Mouse (Mus musculus) thymus, postnatal 4 days (tissue): ENCODE results near the gene Asic4.

Experiments
- DNase-seq: peaks from one replicate; pipeline ENCODE4 v3.0.0; 2021

Asic4 gene

DNA sequence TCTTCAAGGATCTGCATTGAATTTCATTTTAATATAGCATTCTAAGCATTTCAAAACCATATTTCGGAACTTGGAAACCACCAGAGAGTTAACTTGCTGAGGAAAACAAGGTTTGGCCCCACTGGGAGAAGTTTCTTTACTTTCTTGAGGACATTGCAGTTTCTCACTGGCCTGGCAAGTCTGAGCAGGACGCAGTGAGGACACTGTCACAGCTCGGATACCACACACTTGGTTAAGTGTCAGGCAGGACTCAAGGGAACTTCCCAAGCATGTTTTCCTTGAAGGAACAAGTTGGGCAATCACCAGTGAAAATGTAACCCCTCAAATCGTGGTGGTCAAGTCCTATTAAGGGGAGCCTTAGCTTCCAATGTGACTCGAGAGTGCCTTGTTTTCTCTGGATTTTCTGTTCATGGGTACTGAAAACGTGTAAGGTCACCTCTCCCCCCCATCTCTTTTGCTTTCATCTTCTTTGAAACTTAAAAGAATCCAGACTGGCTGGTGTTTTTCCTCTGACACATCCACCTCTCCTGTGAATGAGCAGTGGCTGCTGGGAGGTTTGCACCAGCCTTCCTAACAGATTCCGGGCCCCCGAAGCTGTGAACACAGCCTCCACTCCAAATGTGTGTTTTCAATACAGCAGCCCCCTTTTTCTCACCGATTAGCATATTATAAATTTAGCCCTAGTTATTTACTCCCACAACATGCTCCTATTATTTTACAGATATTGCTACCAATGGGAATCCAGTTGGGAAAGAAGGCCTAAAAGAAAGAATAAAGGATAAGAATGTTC is 54.2 kb downstream of the Asic4 start:
- DNase-seq: no peak

DNA sequence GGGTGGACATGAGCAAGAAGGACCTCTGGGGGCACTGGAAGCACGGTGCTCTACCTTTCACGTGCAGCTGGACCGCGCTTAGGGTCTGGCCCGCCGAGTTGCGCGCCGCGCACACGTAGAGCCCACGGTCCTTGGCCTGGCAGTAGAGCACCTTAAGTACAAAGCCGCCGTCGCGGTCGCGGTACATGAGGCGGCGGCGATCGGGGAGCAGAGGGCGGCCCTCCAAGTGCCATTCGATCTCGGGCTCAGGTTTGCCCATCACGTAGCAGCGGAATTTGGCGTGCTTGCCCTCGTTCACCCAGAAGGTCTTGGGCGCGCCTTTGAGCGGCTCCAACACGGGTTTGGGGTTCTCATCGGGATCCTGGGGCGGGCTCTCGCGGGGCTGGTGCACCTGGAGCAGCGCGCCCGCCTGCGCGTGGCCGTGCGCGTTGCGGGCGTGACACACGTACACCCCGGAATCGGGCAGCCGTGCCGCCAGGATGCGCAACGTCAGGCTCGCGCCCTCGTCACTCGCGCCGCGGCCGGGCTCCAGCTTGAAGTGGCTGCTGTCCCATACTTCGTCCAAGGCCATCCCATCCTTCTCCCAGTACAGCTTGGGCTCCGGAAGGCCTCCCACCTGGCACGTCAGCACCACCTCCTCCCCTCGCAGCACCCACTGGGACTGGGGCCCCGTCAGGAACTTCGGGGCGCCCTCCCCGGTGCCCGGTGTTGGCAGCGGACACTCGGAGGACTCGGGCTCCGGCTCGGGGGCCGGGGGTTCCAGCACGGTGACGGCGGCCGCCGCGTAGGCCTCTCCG is 55.1 kb downstream of the Asic4 start:
- peak; percentile 80 for DNase-seq

DNA sequence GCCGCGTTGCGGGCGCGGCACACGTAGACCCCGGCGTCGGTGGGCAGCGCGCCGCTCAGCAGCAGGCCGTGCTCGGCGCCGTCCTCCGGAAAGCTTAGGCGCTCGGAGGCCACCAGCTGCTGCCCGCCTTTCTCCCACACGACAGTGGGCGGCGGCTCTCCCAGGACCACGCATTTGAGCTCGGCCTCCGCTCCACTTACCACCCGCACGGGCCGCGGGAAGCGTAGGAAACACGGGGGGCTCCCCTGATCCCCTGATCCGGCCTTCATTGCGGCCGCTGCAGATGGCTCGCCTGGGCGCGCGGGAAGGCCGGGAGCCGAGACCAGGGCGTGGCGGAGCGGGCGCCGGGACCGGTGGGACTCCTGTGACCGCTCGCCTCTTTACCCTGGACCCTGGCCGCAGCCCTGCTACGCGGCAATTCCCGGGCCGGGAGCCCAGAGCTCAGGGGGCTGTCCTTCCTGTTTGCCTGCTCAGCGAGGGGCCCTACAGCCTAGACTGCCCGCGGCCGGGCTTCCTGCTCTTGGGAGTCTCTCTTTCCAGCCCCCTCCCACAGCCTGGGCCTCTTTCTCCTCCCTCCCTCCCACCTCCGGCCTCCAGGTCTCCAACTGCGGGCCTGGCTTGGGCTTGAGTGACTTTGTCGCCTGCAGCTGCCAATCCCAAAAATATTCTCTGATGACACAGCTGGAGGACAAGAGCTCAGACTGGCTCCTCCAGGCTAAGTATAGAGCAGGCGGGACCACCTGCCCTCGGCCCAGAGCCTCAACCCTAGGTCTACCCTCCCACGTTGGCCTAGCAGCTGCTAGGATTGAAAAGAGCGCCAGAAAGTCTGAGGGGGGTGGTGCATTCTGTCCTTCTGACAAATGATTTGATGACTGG is 56.0 kb downstream of the Asic4 start, which contains the start of gene Obsl1:
Obsl1 (minus strand) TSS at position 497 of the 876 bp plus-strand sequence.
- peak; percentile 61 for DNase-seq

DNA sequence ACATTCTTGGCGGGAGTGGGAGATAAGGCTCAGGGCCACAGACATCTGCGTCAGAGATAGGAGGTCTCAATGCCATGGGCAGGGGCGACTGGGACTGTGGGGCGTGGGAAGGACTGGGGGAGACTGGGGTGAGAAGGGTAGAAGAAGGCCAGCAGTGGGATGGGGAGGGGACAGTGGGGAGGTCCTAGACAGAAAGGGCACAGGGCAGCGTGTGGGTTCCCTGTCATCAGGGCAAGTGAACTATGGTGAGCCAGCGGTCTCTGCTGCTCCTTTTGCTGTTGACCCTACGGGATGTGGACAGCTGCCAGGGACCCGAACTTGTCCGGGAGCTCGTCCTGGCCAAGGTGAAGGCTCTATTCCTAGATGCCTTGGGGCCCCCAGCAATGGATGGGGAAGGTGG is 56.8 kb downstream of the Asic4 start, which contains the start of gene Inha:
Inha (plus strand) TSS at position 72 of the 400 bp plus-strand sequence.
- DNase-seq: no peak

DNA sequence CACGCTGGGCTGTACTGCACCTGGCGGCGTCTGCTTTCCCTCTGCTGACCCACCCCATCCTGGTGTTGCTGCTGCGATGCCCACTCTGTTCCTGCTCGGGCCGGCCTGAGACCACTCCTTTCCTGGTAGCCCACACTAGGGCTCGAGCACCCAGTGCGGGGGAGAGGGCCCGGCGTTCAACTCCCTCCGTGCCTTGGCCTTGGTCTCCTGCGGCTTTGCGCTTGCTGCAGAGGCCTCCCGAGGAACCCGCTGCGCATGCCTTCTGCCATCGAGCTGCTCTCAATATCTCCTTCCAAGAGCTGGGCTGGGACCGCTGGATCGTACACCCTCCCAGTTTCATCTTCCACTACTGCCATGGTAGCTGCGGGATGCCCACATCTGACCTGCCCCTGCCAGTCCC is 59.4 kb downstream of the Asic4 start:
- DNase-seq: no peak

DNA sequence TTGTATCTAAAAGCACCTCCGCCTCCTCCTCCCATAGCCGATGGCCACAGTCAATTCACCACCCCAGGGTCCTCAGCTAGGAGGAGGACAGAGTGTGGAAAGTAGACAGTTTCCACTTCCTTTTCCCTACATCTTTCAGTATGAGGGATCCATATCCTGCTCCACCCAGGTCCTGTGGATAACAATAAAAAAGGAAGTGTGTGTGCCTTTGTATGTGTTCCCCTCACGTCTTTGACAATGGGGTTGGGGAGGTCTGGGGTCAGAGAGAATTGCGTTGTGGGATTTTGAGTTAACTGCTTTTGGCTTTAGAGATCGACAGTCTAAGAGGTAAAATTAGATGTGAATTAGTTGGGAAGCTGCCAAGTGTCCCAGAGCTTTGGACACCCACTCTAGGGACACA is 59.9 kb downstream of the Asic4 start:
- DNase-seq: no peak

DNA sequence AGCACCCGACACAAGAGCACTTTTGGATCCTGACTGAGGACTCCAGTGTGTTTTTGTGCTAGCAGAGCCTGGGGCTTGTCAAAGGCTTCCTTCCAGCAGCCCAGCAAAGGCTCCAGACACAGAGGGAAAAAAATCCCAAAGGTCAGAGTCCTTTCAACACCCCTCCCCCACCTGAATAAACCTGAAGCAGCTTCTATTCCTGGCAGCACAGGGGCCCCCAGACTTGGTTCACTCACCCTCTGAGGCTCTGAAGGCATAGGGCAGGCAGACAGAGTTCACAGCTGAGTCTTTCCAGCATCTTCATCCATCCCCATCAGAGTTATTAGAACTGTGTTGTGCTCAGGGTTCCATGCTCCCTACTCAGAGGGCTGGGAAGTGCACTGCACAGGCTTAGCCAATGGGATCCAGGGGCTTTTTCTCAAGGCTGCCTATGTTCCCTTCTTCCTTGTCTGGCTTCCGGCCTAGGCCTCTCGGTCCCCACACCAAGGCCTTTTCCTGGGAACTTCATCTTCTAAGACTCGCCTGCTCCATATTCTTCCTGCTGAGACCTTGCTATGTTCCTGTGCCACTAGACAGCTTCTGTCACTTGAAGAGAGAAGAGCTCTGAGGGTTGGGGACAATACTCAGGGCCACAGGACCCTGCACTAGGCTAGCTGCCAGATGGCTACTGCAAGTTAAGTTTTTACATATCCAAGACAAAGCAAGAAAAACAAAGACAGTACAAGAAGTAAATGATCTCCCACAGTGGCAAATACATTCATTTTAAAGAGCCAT is 61.4 kb downstream of the Asic4 start:
- no peak for DNase-seq

DNA sequence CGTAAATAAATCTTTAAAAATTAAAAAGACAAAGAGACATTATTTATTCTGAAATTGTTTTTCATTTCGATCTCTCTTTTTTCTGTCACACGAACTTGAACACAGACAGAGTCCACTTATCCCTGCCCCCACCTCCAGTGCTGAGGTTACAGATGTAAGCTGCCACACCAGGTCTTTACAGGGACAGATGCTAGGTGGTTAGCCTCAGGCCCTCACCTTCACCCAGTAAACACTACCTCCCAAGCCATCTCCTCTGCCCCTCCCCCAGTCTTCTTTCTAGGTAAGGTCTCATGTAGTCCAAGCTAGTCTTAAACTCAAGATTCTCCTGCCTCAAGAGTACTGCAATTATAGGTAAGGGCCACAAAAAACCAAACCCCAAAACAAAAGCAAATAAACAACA is 62.3 kb downstream of the Asic4 start:
- no peak for DNase-seq

DNA sequence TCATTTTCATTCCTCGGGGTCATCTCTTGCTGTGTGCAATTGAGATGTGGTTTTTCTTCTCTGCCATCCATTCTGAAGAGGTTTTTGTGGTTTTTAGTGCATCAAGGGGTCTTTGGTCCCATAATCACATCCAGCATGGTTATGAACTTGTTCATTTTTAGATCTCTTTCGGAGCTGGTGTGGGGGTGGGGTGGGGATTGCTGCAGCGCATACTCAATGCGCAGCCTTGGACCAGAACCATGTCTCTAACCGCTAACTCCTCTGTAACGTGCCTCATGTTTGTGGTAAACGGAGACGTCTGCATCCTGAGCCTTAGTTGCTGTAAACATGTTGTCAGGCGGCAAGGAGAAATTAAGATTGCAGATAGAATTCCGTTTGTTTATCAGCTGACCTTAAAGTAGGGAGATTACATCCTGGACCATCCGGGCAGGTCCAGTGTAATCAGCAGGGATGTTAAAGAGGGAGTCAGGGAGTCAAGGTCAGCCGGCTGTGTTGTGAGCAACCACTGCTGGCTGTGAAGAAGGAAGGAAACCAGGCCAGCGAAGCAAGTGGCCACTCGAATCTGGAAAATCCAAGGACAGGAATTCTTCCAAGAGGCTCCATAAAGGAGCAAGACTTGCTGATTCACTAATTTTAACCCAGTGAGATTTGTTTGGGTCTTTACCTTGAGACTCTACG is 66.6 kb downstream of the Asic4 start:
- DNase-seq: no peak

DNA sequence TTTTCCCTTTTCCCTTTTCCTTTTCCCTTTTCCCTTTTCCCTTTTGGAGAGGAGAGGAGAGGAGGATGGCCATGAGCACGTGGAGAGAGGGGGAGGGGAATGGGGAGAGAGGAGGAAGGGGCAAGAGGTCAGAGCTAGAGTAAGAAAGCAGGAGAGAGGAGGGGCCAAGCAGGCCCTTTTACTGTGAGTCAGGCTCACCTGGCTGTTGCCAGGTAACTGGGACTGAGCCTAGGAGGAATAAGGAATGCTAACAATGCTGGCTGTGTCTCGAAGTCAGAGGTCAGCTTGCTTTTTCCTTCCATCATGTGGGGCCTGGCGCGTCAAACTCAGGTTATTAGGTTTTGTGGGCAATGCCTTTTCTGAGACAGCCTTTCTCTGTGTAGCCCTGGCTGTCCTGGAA is 67.7 kb downstream of the Asic4 start:
- DNase-seq: no peak

DNA sequence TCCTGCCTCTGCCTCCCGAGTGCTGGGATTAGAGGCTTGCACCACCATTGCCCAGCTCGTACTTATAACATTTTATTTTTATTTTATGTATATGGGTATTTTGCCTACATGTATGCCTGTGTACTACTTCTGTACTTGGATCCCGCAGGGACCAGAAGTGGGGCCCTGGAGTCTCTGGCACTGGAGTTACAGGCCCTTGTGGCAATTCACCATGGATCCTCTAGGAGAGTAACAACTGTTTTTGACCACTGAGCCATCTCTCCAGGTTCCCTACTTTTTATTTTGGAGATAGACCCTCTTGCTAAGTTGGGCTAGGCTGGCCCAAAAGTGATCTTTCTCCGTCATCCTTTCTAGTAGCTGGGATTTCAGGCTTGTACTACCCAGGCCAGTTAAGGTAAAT is 68.2 kb downstream of the Asic4 start:
- DNase-seq: no peak

DNA sequence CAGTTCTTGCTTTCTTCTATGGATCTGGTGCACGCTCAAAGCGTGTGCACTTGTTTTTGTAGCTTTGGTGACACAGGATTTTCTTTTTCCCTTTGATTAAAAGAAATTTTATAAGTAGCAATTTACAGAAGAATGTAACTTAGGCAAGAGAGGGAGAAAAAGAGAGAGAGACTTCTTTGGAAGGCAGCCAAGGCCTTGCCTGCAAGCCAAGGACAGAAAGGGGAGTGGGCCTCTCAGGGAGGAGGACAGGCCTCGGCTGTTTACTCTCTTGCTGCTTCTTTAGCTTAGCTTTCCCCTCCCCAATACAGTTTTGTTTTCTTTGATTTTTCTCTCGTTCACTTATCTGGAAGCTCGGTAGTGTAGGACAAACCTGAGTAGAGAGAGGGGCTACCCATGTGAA is 69.3 kb downstream of the Asic4 start:
- DNase-seq: no peak

DNA sequence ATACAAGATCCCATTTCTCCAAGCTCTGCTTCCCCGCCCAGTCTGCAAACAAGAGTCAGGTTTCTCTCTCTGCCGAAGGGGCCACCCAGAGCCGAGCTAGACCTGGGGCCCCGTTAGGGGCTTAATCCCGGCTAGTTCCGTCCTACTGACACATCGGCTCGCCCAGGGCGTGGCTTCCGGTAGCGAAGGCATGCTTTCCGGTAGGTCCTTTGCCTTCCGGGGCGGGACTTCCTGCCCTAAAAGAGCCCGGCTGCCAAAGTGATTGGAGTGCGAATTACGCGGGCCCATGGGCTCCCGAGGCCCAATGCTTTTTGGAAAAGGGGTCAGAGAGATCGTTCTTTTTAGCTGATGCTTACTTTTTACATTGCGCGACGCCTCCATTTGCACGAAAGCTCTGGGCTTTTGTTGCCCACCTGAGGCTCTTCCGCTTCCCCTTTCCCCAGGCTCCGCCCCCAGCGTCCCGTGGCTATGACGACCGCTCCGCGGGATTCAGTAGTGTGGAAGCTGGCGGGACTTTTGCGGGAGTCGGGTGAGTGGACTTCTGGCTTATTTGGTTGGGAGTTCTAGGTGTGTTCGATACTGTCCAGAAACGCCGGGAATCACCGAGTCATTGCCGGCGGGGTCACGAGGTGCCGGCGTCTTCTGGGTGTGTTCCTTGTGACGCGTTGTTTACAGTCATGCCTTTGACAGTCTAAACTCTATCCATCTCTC is 71.2 kb downstream of the Asic4 start, which contains the start of gene Stk11ip:
Stk11ip (plus strand) TSS at position 209 of the 711 bp plus-strand sequence.
- peak; percentile 93 for DNase-seq
